Mouse (Mus musculus) thymus, adult 2 months (tissue): ENCODE results near the gene Hnrnpa1.

Experiments used
- CTCF ChIP-seq: fragments of 200-500 bp; IDR thresholded peaks from 2 replicates; pipeline ENCODE4 v1.5.1; 2012; ENCODE audit warnings: mild to moderate bottlenecking, control low read depth, low read length, moderate library complexity, borderline replicate concordance; ENCODE audit not compliant: control insufficient read depth, poor library complexity, insufficient read depth; ENCODE audit errors: extremely low read depth
- POLR2A ChIP-seq: fragments of 200-500 bp; IDR thresholded peaks from 2 replicates; pipeline ENCODE4 v1.6.1; 2012; ENCODE audit warnings: mild to moderate bottlenecking, low read length, control low read depth, moderate library complexity; ENCODE audit not compliant: control insufficient read depth, poor library complexity, insufficient read depth; ENCODE audit errors: extremely low read depth

GRCm38 (mm10) chr15:103247782-103248400 is 7.7 kb downstream of the Hnrnpa1 start:
- TF ChIP-seq POLR2A (no peak), CTCF (no peak)
